8 mouse cellular contexts compared by ENCODE assay signal in genomic region chr13:22028673-22029460, GRCm38 (mm10). TPM values are rescaled to one million over a fixed set of nuclear protein-coding genes. Genes with fewer than 3 reads are reported as not detected.
A peak's percentile ranks its signal among the peaks of the same experiment; 100 is the strongest.
DNase-seq lines count a peak whose midpoint lies in the region; ATAC-seq and TF ChIP-seq lines count a peak whose summit lies in the region.

No protein-coding gene starts in this region.

- H3K4me2 ChIP-seq in heart, embryonic 11.5 days, result peak overlapping the region; percentile 55
- peak overlapping the region; percentile 69 for H3K4me2 ChIP-seq in kidney, embryonic 16.5 days (replicated peaks; ENCODE audit: low read depth, low read length)

- peak; percentile 96 to 98 for DNase-seq in B cell, adult 2 months
- peak; percentile 95 for DNase-seq in brain, adult 2 months (ENCODE audit: low read depth, low spot score)
- peak; percentile 88 for DNase-seq in liver, adult 2 months (ENCODE audit: extremely low read depth, low read depth, low spot score)
- DNase-seq in spleen, postnatal 36 days (ENCODE audit: low spot score in 2 of 2), result peak; percentile 85 to 92

- H3K27ac ChIP-seq in heart, embryonic 11.5 days (ENCODE audit: low read depth, low read length), result peak overlapping the region; percentile 46
- H3K27ac ChIP-seq in kidney, embryonic 16.5 days (ENCODE audit: low read length), result peak overlapping the region; percentile 90
- H3K27ac ChIP-seq in liver, adult 2 months (replicated peaks; ENCODE audit: insufficient read depth, low read depth, low read length), result peak overlapping the region; percentile 65

- H3K4me1 ChIP-seq in heart, embryonic 11.5 days (ENCODE audit: control insufficient read depth, insufficient read depth, low read length), result no peaks in the 10 kb centered on the region; the same call in 1 of the 2 replicates
- H3K4me1 ChIP-seq in kidney, embryonic 16.5 days (ENCODE audit: insufficient read depth, low read length), result peaks cover 10% of the 10 kb centered on the region
- H3K4me1 ChIP-seq in liver, adult 2 months (ENCODE audit: control insufficient read depth, insufficient read depth, low read length), result peaks cover 4% of the 10 kb centered on the region; the same call in 1 of the 2 replicates

- H3K4me3 ChIP-seq in heart, embryonic 11.5 days (ENCODE audit: low read depth, low read length), result peak overlapping the region; percentile 44
- peak overlapping the region; percentile 66 for H3K4me3 ChIP-seq in kidney, embryonic 16.5 days (ENCODE audit: low read length)
- peak overlapping the region; percentile 64 for H3K4me3 ChIP-seq in liver, adult 2 months (ENCODE audit: insufficient read depth, low read depth, low read length)

- H3K9ac ChIP-seq in heart, embryonic 11.5 days (ENCODE audit: low read depth, low read length), result peak overlapping the region; percentile 62
- peak overlapping the region; percentile 79 for H3K9ac ChIP-seq in kidney, embryonic 16.5 days (replicated peaks; ENCODE audit: low read length)
- H3K9ac ChIP-seq in liver, adult 2 months (ENCODE audit: low read depth, low read length), result peak overlapping the region; percentile 79

- ATAC-seq in erythroblast, adult 5-6 weeks (replicated peaks; ENCODE audit: low FRiP score, poor library complexity, severe bottlenecking), result peak; percentile 90
- ATAC-seq in heart, embryonic 11.5 days (replicated peaks; ENCODE audit: insufficient number of reproducible peaks, low FRiP score, low TSS enrichment), result peak; percentile 76
- peak; percentile 82 for ATAC-seq in kidney, embryonic 16.5 days (ENCODE audit: low FRiP score, low TSS enrichment)
- ATAC-seq in monocyte, adult 5-6 weeks (replicated peaks; ENCODE audit: insufficient number of reproducible peaks, low FRiP score, low TSS enrichment, poor library complexity, severe bottlenecking), result peak; percentile 89

- peak; percentile 99 for TF ChIP-seq CTCF in liver, adult 2 months (IDR thresholded peaks at IDR 0.05; ENCODE audit: low read depth, low read length)

- no peaks in the 10 kb centered on the region for H3K9me3 ChIP-seq in heart, embryonic 11.5 days (replicated peaks; ENCODE audit: control insufficient read depth, low read length)
- no peaks in the 10 kb centered on the region for H3K9me3 ChIP-seq in kidney, embryonic 16.5 days (ENCODE audit: low read length)

- WGBS in heart, embryonic 11.5 days (ENCODE audit: insufficient replicate concordance), result under 1% methylated on average over 40 of the region's 40 CpGs
- under 1% methylated on average over 40 of the region's 40 CpGs for WGBS in kidney, embryonic 16.5 days
- 1% methylated on average over 40 of the region's 40 CpGs for WGBS in liver, adult 2 months

- no peaks in the 10 kb centered on the region for H3K27me3 ChIP-seq in heart, embryonic 11.5 days (ENCODE audit: control insufficient read depth, insufficient read depth, low read length)
- no peaks in the 10 kb centered on the region for H3K27me3 ChIP-seq in kidney, embryonic 16.5 days (ENCODE audit: insufficient read depth, low read length)
- no peaks in the 10 kb centered on the region for H3K27me3 ChIP-seq in liver, adult 2 months (ENCODE audit: control insufficient read depth, insufficient read depth, low read length)

- TF ChIP-seq POLR2A in liver, adult 2 months (IDR thresholded peaks at IDR 0.05; ENCODE audit: extremely low read depth, insufficient read depth, low read length), result no peak

- no peaks in the 10 kb centered on the region for H3K36me3 ChIP-seq in heart, embryonic 11.5 days (ENCODE audit: control insufficient read depth, insufficient read depth, low read length)
- no peaks in the 10 kb centered on the region for H3K36me3 ChIP-seq in kidney, embryonic 16.5 days (ENCODE audit: insufficient read depth, low read length)
- no peaks in the 10 kb centered on the region for H3K36me3 ChIP-seq in liver, adult 2 months (ENCODE audit: control insufficient read depth, insufficient read depth, low read length)

- H3K79me2 ChIP-seq in liver, adult 2 months (ENCODE audit: control insufficient read depth, insufficient read depth, low read length), result no peaks in the 10 kb centered on the region

RNA-seq across cellular contexts. Expression of gene Hist1h2ah, which starts 6.5 kb away (rescaled TPM):
- 2.5 TPM in 1 of 2 replicates, not detected in the other for total RNA-seq in erythroblast, adult 5-6 weeks (2015; ENCODE audit: low replicate concordance)
- total RNA-seq in erythroblast, adult 5-6 weeks (2017; ENCODE audit: low replicate concordance), result 462 and 930 TPM in 2 replicates
- polyA plus RNA-seq in heart, embryonic 11.5 days (2014; fragmentation: Nextera tagmentation; extraction: Ambion mirVana), result 10.1 TPM in 1 of 2 replicates, not detected in the other
- 7.8 and 9.2 TPM in 2 replicates for polyA plus RNA-seq in kidney, embryonic 16.5 days (2015; fragmentation: Nextera tagmentation; extraction: Ambion mirVana)
- 1.8 and 2.6 TPM in 2 replicates for total RNA-seq in liver, adult 2 months (2014; rRNA removed)
- polyA plus RNA-seq in liver, adult 2 months (2012; rRNA removed), result not detected in 2 replicates
- total RNA-seq in monocyte, adult 5-6 weeks (2017), result 11.3 to 37.5 TPM in 2 of 3 replicates, not detected in the other

RNA-seq across cellular contexts. Expression of gene Hist1h2bk, which starts 6.8 kb away (rescaled TPM):
- total RNA-seq in erythroblast, adult 5-6 weeks (2015; ENCODE audit: low replicate concordance), result 14.6 and 64.4 TPM in 2 replicates
- 627 and 660 TPM in 2 replicates for total RNA-seq in erythroblast, adult 5-6 weeks (2017; ENCODE audit: low replicate concordance)
- polyA plus RNA-seq in heart, embryonic 11.5 days (2014; fragmentation: Nextera tagmentation; extraction: Ambion mirVana), result 2.2 and 3.9 TPM in 2 replicates
- polyA plus RNA-seq in kidney, embryonic 16.5 days (2015; fragmentation: Nextera tagmentation; extraction: Ambion mirVana), result 3.8 and 8.2 TPM in 2 replicates
- total RNA-seq in liver, adult 2 months (2014; rRNA removed), result 15.6 and 28.1 TPM in 2 replicates
- 0.46 and 0.48 TPM in 2 replicates for polyA plus RNA-seq in liver, adult 2 months (2012; rRNA removed)
- total RNA-seq in monocyte, adult 5-6 weeks (2017), result 6.8 to 12.3 TPM (median 11.3 TPM) in 3 replicates

RNA-seq across cellular contexts. Expression of gene Hist1h4i, which starts 12.3 kb away (rescaled TPM):
- total RNA-seq in erythroblast, adult 5-6 weeks (2015; ENCODE audit: low replicate concordance), result 32.4 and 38.2 TPM in 2 replicates
- total RNA-seq in erythroblast, adult 5-6 weeks (2017; ENCODE audit: low replicate concordance), result 129 and 151 TPM in 2 replicates
- 12.1 and 15.7 TPM in 2 replicates for polyA plus RNA-seq in heart, embryonic 11.5 days (2014; fragmentation: Nextera tagmentation; extraction: Ambion mirVana)
- 29.5 and 30.5 TPM in 2 replicates for polyA plus RNA-seq in kidney, embryonic 16.5 days (2015; fragmentation: Nextera tagmentation; extraction: Ambion mirVana)
- 6.8 and 9.2 TPM in 2 replicates for total RNA-seq in liver, adult 2 months (2014; rRNA removed)
- 5.2 and 12.3 TPM in 2 replicates for polyA plus RNA-seq in liver, adult 2 months (2012; rRNA removed)
- total RNA-seq in monocyte, adult 5-6 weeks (2017), result 13.3 to 29.5 TPM (median 23.6 TPM) in 3 replicates

RNA-seq across cellular contexts. Expression of gene Hist1h2ag, which starts 13.9 kb away (rescaled TPM):
- total RNA-seq in erythroblast, adult 5-6 weeks (2015; ENCODE audit: low replicate concordance), result 3.7 and 12.3 TPM in 2 replicates
- total RNA-seq in erythroblast, adult 5-6 weeks (2017; ENCODE audit: low replicate concordance), result 705 and 715 TPM in 2 replicates
- 12.3 and 19.7 TPM in 2 replicates for polyA plus RNA-seq in heart, embryonic 11.5 days (2014; fragmentation: Nextera tagmentation; extraction: Ambion mirVana)
- 49.8 and 53.1 TPM in 2 replicates for polyA plus RNA-seq in kidney, embryonic 16.5 days (2015; fragmentation: Nextera tagmentation; extraction: Ambion mirVana)
- total RNA-seq in liver, adult 2 months (2014; rRNA removed), result 11.1 and 22.4 TPM in 2 replicates
- 0.55 TPM in 1 of 2 replicates, not detected in the other for polyA plus RNA-seq in liver, adult 2 months (2012; rRNA removed)
- total RNA-seq in monocyte, adult 5-6 weeks (2017), result 17.4 to 59.7 TPM in 2 of 3 replicates, not detected in the other

RNA-seq across cellular contexts. Expression of gene Hist1h2bj, which starts 14.1 kb away (rescaled TPM):
- 17.9 and 23.8 TPM in 2 replicates for total RNA-seq in erythroblast, adult 5-6 weeks (2015; ENCODE audit: low replicate concordance)
- 272 and 275 TPM in 2 replicates for total RNA-seq in erythroblast, adult 5-6 weeks (2017; ENCODE audit: low replicate concordance)
- polyA plus RNA-seq in heart, embryonic 11.5 days (2014; fragmentation: Nextera tagmentation; extraction: Ambion mirVana), result 2.7 and 7.5 TPM in 2 replicates
- 20.2 and 21.5 TPM in 2 replicates for polyA plus RNA-seq in kidney, embryonic 16.5 days (2015; fragmentation: Nextera tagmentation; extraction: Ambion mirVana)
- 10.7 and 16.8 TPM in 2 replicates for total RNA-seq in liver, adult 2 months (2014; rRNA removed)
- polyA plus RNA-seq in liver, adult 2 months (2012; rRNA removed), result 0.29 TPM in 1 of 2 replicates, not detected in the other
- total RNA-seq in monocyte, adult 5-6 weeks (2017), result 7.1 to 19.9 TPM in 2 of 3 replicates, not detected in the other

Comparison
In these comparisons a context has a peak if more than half of its experiments do, and no peak if none do; other contexts are left out.
1. Peak in every context shown above with its lines: DNase-seq, ATAC-seq, H3K4me3 ChIP-seq and H3K27ac ChIP-seq.